Mouse (Mus musculus): Measurements from ENCODE around the gene Slc4a2.

The Slc4a2 gene

GRCm38 (mm10) chr5:24466762-24467161 lies 43.1 kb downstream of the Slc4a2 start:
- no peak for DNase-seq (ENCODE audit: low spot score in 2 of 2)

DNA sequence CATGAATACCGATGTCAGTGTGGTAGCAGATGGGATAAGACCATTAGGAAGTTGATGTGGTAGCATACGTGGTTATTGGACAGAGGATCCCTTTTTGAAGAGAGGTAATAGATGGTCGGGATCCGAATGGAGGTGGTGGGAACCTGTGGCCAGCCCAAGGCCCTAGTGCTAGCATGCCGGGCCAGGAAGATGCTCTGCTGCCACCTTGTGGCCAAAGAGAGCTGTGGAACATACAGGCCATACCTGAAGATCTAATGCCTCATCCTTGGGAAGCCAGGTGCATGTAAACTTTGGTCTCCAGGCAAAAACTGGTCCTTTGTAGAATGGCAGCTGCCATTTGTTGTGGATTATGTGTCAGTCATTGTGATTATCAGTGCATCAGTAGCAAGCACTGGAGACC lies 47.0 kb downstream of the Slc4a2 start:
- peak; percentile 52 to 64 for DNase-seq (ENCODE audit: low spot score in 2 of 2)

GRCm38 (mm10) chr5:24472884-24473619 lies 49.4 kb downstream of the Slc4a2 start:
- no peak for DNase-seq (ENCODE audit: low spot score in 2 of 2)

DNA sequence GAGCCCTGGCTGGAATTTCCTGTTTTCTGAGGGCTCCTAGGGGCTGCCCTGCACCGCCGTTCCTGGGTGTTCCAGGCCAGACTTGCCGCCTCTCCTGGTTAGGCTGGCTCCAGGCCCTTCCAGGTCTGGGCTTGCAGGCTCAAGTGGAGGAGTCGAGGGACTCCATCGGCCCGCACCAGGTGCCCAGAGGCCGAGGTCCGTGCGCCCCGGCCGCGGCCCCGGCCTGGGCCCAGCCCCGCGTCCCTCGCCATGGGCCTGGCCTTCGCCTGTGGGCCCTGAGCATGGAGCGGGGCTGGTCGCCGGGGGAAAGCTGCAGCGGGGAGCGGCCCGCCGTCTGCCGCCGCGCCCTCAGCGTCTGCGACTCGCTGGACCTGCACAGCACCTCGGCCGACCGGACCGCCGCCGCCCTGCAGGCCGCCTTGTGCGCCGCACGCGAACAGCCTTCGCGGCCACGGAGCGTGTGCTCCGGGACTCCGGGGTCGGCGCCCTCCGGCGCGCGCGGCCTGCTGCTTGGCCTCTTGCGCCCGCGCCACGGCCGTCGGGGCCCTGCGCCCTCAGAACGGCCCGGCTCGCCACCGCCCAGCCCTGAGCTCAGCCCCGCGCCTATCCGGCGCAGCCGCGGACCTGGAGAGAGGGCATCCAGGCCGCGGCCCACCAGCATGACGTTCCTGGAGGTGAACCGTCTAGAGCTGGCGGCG lies 50.5 kb downstream of the Slc4a2 start:
- no peak for DNase-seq (ENCODE audit: low spot score in 2 of 2)

DNA sequence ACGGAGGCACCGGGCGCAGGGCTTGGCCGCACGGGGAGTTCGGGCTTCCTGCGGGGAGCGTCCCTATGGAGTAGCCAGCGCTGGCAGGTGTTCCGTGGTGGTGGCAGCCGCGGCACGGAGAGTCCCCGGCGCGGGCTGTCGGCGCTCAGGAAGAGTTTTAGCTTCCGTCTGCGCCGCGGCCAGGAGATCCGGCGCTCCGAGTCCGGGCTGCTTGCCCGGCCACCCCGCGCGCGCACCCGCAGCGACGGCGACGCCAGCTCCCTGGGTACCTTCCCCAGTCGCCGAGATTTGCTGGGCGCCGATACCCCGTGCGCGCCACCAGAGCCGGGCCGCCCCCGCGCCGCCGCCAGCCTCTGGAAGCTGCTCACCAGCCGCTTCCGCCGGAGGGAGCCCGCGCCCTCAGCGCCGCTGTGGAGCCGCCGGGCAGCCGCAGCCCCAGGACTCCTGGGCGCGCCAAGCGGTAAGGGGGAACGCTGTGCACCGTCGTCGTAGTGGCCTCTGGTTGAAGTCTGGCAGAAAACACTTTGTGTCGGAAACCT lies 51.2 kb downstream of the Slc4a2 start:
- peak; percentile 41 to 52 for DNase-seq (ENCODE audit: low spot score in 2 of 2)

DNA sequence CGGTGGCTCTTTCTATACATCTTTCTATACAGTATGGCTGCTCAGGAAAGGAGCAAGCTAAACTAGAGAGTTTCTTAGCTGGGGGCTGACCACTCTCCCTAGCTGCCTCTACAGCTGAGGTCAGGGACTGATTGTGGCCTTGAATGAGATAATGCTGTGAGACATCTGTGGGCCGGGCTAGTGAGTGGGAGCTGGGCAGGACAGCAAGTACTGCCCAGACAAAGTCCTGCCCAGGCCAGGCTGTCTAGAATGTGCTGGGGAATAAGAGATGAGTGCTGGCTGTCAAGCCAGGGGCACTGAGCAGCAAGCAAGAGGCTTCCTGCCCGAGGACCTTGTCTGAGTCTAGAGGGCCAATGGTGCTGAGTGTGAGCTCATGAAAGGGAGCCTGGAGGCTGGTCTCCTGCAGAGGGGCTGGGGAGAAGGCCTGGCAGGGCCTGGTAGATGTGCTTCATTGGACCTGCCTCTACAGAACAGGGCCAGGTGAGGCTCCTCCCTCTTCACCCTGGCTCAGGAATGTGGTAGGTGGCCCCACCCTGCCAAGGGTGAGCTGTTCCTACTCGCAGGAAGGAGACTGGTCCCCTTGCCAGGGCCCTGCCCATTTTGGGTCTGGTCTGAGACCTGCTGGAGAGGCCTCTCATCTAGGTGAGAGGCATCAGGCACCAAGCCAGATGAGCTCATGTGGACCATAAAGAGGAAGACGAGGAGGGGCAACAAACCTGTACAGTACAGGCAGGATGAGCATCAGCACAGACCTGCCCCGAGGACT lies 52.0 kb downstream of the Slc4a2 start:
- no peak for DNase-seq (ENCODE audit: low spot score in 2 of 2)

- no peak for DNase-seq (ENCODE audit: low spot score in 2 of 2)
Measured at GRCm38 (mm10) chr5:24477909-24478308, 54.3 kb downstream of the Slc4a2 start.

GRCm38 (mm10) chr5:24481647-24482046 lies 58.0 kb downstream of the Slc4a2 start:
- peak in 1 of 2 experiments; percentile 54 for DNase-seq (ENCODE audit: low spot score in 2 of 2)

DNA sequence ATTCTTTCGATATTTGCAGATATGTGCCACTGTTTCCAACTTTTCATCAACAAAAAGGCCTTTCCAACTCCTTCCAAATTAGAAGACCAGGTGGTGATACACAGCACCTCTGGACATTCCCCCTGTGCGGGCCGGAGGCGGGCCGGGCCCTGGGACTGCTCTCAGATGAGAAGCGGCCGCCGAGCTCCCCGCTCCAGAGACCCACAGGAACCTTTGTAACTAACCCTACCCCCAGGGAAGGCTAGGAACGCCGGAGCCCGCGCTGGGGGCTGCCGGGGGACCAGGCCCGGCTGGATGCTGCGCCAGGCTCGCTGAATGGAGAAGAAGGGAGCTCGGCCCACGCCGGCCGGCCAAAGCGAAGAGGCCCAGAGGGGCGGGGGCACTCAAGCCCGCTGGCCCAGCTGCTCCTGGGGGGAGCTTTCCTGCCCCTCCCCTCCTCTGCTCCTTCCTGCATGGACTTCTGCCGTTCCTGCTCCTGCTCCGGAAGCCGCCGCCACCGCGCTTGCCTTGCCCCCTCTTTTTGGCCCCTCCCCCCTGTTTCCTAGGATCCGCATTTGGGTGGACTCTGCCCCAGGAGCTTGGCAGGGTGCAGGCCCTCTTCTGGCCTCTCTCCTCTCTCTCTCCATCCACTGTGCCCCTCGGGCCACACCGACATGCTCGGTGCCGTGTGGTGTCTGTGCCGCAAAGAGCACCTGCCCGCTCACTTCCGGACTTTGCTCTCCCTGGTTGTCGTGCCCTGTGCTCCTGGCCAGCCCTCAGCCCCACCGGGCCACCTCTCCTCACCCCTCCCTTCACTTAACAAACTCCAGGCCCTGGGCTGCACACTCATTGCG lies 58.8 kb downstream of the Slc4a2 start:
- no peak for DNase-seq (ENCODE audit: low spot score in 2 of 2)

- DNase-seq (ENCODE audit: low spot score in 2 of 2) = peak; percentile 52 to 58
Measured at GRCm38 (mm10) chr5:24483326-24483725, 59.7 kb downstream of the Slc4a2 start.

GRCm38 (mm10) chr5:24484963-24485362 lies 61.3 kb downstream of the Slc4a2 start:
- DNase-seq (ENCODE audit: low spot score in 2 of 2) = no peak

- peak; percentile 87 to 89 for DNase-seq (ENCODE audit: low spot score in 2 of 2)
Measured at GRCm38 (mm10) chr5:24486097-24486496, 62.5 kb downstream of the Slc4a2 start.

GRCm38 (mm10) chr5:24486738-24487137 lies 63.1 kb downstream of the Slc4a2 start:
- DNase-seq (ENCODE audit: low spot score in 2 of 2) = no peak

- no peak for DNase-seq (ENCODE audit: low spot score in 2 of 2)
Measured at GRCm38 (mm10) chr5:24490413-24490920, 66.8 kb downstream of the Slc4a2 start.
